Mouse (Mus musculus): Measurements from ENCODE around the gene Col4a2.

Gene Col4a2

GRCm38 (mm10) chr8:11385272-11385905 is 72.8 kb downstream of the Col4a2 start:
- no peak for DNase-seq

- no peak for DNase-seq
Observed at GRCm38 (mm10) chr8:11387282-11387681, 74.7 kb downstream of the Col4a2 start.

GRCm38 (mm10) chr8:11389275-11390050 is 76.9 kb downstream of the Col4a2 start:
- no peak for DNase-seq

GRCm38 (mm10) chr8:11392739-11393138 is 80.1 kb downstream of the Col4a2 start:
- DNase-seq, result peak; percentile 79 to 80

DNA sequence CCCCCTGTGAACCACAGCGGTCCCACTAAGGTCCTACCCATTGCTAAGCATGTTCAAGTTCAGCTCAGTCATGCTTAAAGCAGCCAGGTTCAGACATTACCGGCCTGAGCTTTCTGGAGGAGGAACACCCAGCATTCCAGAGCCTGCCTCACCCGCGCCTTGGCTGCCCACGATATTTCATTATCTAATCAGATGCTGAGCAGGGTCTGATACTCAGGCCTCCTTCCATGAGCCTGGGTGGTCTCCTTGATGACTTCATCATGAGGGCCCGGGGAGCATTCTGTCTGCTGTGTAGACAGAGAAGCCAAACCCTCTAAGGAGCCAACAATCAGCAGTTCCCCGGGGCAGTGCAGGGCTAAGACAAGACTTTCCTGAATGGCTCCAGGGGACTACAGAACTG is 80.6 kb downstream of the Col4a2 start:
- DNase-seq, result no peak

DNA sequence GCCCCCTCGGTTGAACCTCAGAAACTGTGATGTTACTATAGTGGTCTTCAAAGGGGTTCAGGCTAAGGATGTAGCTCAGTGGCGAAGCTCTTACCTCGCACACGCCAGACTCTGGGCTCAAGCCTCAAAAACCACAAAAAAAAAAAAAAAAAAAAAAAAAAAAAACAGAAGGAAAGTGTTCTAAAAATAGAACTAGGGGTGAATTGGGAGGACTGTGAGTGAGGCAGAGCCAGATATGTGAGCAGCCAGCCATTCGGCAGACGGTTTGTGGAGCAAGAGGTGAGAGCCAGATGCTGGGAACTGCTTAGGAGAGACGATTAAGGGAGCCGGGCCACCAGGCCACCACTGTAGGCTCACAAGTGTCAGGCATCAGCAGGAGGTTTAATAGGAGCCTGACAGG is 81.0 kb downstream of the Col4a2 start:
- DNase-seq, result no peak

DNA sequence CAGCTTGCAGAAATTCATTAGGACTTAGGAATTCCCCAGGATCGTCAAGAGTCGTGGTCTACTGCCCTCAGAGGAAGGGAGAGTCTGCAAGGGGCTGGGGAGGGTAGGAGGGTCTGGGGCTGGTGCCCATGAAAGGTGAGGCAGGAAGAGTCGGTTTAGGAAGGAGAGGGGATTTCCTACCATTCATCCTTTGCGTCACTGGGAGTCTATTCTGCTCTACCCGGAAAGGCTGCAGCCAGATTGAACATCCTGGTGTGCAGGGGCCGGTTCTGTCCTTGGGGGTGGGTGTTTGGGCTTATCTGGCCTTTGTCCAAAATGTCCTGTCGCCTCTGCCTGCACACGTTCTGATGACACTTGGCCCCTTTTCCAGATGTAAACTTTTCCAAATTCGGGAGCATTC is 82.2 kb downstream of the Col4a2 start:
- DNase-seq, result no peak

- DNase-seq, result no peak
Observed at GRCm38 (mm10) chr8:11395601-11396000, 83.0 kb downstream of the Col4a2 start.

DNA sequence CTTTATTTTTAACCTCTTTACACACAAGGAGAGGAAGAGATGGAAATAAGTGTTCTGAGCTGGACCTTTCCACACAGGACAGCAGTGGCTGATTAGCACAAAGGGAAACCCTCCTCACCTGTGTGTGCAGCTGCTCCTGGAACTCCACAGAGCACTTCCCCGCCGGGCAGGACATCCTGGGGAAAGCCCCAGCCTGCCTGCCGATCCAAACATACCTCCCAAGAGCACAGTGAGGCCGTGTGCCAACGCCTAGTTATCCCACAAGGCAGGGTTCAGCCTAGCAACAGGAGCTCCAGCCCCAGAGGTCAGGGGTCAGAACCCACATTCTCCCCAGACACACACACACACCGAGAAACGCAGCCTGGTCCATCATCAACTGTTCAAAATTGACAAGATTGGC is 83.5 kb downstream of the Col4a2 start:
- no peak for DNase-seq

DNA sequence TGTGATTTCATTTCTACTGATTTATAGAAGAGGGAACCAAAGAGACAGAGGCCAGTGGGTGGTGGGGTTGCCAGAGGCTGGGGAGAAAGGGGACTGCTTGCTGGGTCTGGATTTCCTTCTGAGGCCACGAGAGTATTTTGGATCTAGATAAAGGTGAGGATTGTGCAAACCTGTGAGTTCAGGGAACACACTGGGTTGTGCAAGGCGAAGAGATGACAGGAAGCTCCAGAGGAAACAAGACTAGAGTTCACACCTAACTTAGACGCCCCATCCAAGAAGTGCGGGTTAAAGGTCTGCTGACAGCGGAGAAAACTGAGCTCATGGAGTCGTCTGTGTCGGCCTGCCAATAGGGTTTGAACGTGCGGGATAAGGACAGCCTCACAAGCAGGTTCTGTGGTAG is 84.5 kb downstream of the Col4a2 start:
- DNase-seq, result no peak

DNA sequence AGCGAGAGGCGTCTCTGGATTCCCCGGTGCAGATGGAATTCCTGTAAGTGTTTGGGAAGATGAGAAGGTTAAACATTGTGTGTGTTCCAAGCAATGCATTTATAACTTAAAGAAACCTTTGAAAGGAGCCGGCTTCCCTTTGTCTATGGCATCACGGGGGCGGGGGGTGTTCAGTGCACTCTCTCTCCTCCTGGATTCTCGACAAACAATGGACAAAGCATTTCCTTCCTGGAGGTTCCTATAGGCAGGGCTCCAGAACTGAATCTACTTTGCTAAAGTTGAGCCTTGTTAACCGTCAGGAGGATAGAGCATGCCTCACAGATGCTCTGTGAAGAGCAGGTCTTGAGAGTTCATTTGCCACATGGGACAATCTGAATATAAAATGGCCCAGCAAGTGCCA is 87.1 kb downstream of the Col4a2 start:
- no peak for DNase-seq

GRCm38 (mm10) chr8:11400244-11400643 is 87.6 kb downstream of the Col4a2 start:
- DNase-seq, result no peak

- DNase-seq, result no peak
Observed at GRCm38 (mm10) chr8:11401183-11401582, 88.6 kb downstream of the Col4a2 start.

- DNase-seq, result no peak
Observed at GRCm38 (mm10) chr8:11402220-11402619, 89.6 kb downstream of the Col4a2 start.

DNA sequence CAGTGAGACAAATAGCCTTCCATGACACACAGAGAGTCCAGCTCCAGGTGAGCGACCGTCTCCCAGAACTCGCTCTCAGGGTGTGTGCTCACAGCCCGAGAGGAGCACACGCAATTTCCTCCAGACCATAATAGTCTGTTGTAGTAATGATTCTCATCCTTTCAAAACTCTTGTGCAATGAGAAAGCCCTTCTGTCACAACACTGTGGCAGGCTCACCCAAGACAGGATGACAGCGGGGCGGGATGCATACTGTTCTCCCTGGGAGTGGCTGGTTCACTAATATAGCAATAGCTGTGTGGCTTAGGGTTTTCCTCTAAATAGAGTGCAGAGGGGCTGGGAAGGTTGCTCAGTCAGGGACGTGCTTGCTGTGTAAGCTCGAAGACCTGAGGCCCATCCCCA is 91.2 kb downstream of the Col4a2 start:
- DNase-seq, result no peak

DNA sequence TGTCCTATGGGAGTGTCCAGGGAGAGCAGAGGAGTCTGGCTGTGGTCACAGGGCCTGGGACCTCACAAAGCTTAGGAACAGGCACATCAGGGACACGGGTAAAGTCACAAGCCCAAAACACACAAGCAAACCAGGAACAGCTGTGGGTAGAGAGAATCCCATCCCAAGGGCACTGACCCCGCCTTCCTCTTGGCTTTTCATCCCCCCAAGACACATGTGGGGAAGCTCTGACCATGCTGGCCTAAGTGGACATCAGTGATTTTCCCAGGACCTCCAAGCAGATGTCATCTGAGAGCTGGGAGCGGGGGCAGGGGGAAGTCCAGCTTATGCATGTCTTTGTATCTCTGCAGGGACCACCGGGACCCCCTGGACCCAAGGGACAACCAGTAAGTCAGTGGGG is 92.0 kb downstream of the Col4a2 start:
- DNase-seq, result no peak

DNA sequence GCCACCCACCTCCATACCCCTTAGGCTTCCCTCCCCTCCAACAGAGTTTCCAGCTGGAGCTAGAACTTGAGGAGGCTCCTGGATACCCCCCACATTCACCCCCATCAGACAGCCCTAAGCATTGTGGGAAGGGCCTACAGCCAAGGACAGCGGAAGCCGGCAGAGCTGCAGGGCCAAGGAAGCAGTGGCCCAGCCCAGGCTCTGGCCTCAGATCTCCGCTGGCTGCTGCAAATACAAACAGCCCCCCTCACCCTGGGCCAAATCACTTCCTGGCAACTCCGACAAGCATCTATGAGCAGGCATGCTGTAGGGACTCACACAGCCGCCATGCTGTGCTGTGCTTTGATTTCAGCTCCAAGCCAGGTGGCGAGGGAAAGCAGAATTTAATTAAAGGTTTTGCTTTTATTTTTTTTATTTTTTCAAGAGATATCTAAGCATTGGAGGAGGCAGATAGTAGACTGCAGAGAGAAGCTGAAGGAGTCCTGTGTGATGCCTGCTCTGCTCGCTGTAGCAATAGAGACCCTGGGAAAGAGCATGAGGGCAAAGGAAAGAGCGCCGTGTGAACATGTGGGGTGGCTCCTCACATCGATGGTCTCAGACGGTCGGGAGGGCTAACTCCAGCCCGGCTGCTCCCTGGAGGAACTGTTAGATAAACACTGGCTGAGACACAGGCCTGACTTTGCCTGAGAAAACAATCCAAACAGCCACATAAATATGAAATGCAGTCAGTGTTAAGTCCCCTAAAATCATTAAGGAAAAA is 93.3 kb downstream of the Col4a2 start:
- DNase-seq, result peak; percentile 66 to 70

DNA sequence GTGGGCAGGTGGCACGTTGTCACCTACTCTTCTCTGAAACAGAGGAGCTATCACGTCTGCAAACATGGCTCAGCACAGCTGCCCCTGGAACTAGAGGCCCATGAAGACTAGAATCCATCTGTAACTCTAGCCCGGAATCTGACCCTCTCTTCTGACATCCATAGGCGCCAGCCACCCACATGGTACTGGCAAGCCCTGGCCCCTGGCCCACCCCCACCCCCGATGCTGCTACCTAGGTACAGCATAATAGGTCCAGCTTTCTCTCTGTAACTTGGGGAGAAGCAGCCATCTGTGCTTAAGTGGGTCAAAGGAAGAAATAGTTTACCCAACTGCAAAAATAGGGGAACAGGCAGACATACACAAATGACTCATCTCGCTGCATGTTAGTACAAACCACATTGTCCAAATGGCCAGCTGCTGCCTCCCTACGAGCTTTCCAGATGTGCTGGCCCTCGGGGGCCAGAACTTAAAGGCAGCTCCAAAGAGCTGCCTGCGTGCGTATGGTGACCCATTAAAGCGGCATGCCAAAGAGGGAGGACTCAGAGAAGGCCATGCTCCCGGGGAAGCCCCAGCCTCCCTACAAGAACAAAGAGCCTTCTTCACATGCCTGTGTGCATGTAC is 99.0 kb downstream of the Col4a2 start:
- no peak for DNase-seq

DNA sequence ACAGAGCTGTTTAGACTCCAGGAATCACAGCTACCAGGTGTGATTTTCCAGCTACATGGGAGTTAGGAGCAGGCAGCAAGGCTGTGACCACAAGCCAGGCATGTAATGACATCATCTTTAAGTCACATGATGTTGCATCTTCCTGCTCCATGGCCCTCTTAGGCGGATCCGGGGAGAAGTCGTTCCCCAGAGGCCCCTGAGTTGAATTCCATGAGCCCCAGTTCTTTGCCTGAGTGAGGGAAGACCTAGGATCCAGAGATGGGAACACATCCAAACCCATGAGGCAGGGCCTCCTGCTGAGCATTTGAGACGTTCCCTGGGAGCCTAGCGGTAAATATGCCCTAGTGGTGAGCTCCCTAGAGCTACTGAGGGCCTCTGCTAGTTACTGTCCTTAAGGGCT is 99.8 kb downstream of the Col4a2 start:
- DNase-seq, result no peak

GRCm38 (mm10) chr8:11414304-11414703 is 101.7 kb downstream of the Col4a2 start:
- peak in 1 of 2 experiments; percentile 18 for DNase-seq

DNA sequence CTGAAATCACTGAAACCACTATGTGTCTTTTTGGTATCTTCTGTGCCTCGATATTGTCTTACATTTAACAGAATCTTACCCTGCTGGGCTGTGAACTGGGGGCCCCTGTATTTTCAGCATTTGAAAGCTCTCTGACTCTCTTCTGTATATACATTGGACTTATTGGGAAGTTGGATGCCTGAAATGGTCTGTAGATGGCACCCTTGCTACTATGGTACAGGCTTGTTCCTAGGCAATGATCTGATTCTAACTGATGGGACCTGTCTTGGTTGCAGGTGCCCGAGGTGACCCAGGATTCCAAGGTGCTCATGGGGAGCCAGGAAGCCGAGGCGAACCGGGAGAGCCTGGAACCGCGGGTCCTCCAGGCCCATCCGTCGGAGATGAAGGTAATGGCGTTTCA is 102.5 kb downstream of the Col4a2 start:
- peak in 1 of 2 experiments; percentile 28 for DNase-seq

GRCm38 (mm10) chr8:11417762-11418161 is 105.2 kb downstream of the Col4a2 start:
- peak; percentile 44 to 54 for DNase-seq

GRCm38 (mm10) chr8:11419232-11419631 is 106.6 kb downstream of the Col4a2 start:
- peak; percentile 86 to 87 for DNase-seq

Data from cerebellum, postnatal 14 days (tissue).